Mouse (Mus musculus): Measurements from ENCODE around the gene Dst.

DNA sequence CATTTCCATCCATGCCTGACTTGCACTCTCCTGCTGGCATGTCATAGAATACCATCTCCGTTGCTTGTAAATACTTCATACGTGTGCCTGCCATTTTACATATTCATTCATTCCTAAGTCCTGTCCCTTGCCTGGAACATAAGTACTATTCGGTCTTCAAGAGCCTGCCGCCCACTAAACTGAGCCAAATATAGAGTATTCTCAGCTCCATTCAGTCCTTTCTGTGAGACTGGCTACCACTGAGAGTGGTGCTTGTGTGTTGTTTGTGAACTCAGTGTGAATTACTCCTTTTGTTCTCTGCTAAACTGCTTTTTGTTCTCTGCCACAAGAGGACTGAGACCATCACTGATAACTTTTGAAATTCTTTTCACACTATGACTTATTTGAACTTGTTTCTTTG is 59.2 kb downstream of the Dst start:
- TF ChIP-seq POLR2A (IDR thresholded peaks at IDR 0.05; ENCODE audit: insufficient read depth, low read depth, low read length) (no peak), CTCF (IDR thresholded peaks at IDR 0.05; ENCODE audit: insufficient read depth, low read depth, low read length) (no peak)
